Mouse (Mus musculus) forebrain, embryonic 14.5 days (tissue): ENCODE results near the gene Acvr1b. TPM values are rescaled to one million over a fixed set of nuclear protein-coding genes. Genes with fewer than 3 reads are reported as not detected.

ENCODE experiments used
- ATAC-seq: fragments of 200-750 bp; cut with Nextera tagmentation; 2 replicates; pipeline ENCODE4 v1.8.0; 2017; ENCODE audit warnings: mild to moderate bottlenecking, moderate library complexity
- DNase-seq: peaks from one replicate; pipeline ENCODE4 v3.0.0-alpha.2; 2015; ENCODE audit warnings: low spot score
- H3K27ac ChIP-seq: fragments of 300-500 bp; sonication (generic); 2 replicates; pipeline ENCODE4 v1.5.1; 2014; ENCODE audit warnings: low read depth, mild to moderate bottlenecking, control low read depth, low read length, moderate library complexity
- H3K27me3 ChIP-seq: fragments of 300-500 bp; sonication (generic); replicated peaks from 2 replicates; pipeline ENCODE4 v1.6.1; 2014; ENCODE audit warnings: low read length, control low read depth, mixed read lengths; ENCODE audit not compliant: control insufficient read depth, insufficient read depth
- H3K36me3 ChIP-seq: fragments of 300-500 bp; sonication (generic); 2 replicates; pipeline ENCODE4 v1.6.1; 2014; ENCODE audit warnings: low read length, control low read depth; ENCODE audit not compliant: control insufficient read depth, insufficient read depth
- H3K4me1 ChIP-seq: fragments of 300-500 bp; sonication (generic); 2 replicates; pipeline ENCODE4 v1.6.1; 2014; ENCODE audit warnings: antibody characterized with exemption, low read length, control low read depth; ENCODE audit not compliant: control insufficient read depth, insufficient read depth
- H3K4me2 ChIP-seq: fragments of 300-500 bp; sonication (generic); 2 replicates; pipeline ENCODE4 v1.6.1; 2014; ENCODE audit warnings: mild to moderate bottlenecking, control low read depth, low read length
- H3K4me3 ChIP-seq: fragments of 300-500 bp; sonication (generic); 2 replicates; pipeline ENCODE4 v1.5.1; 2014; ENCODE audit warnings: low read depth, low read length, control low read depth
- H3K9ac ChIP-seq: fragments of 300-500 bp; sonication (generic); 2 replicates; pipeline ENCODE4 v1.6.1; 2014; ENCODE audit warnings: mild to moderate bottlenecking, low read length, control low read depth, moderate library complexity
- H3K9me3 ChIP-seq: fragments of 300-500 bp; sonication (generic); replicated peaks from 2 replicates; pipeline ENCODE4 v1.6.1; 2016; ENCODE audit warnings: low read length, control low read depth, mixed read lengths; ENCODE audit not compliant: control insufficient read depth
- WGBS: fragments of 180-500 bp; shearing (Covaris S2); extraction: QIAGEN DNeasy Blood & Tissue Kit; methylation state at CpG from one replicate; pipeline ENCODE4 v1.1.7; 2014; 5-methylcytosine and 5-hydroxymethylcytosine counted together
- polyA plus RNA-seq: library from polyadenylated mRNA; unstranded; fragments of >200 nt; fragmentation: Nextera tagmentation; extraction: Ambion mirVana; gene quantifications from 2 replicates; pipeline ENCODE4 v1.2.1, GENCODE M21; 2014

The Acvr1b gene
- polyA plus RNA-seq, 1 experiment from 2014 or later, result 24.7 TPM

- Histone ChIP-seq H3K27ac (no peak overlapping the region), H3K4me2 (no peak overlapping the region), H3K9me3 (no peaks in the 10 kb centered on the region), H3K4me1 (peaks cover 4% of the 10 kb centered on the region), H3K27me3 (0 out of 2 replicates have a peak, but pooled peaks cover 2% of the 10 kb centered on the region), H3K9ac (no peak overlapping the region), H3K4me3 (no peak overlapping the region), H3K36me3 (no peaks in the 10 kb centered on the region)
- no peak for ATAC-seq
- whole genome bisulfite sequencing, result 59% methylated on average over 8 of the region's 8 CpGs
- DNase-seq, result no peak
Observed at GRCm38 (mm10) chr15:101239821-101240220, 66.0 kb downstream of the Acvr1b start.

GRCm38 (mm10) chr15:101240799-101241204 is 66.9 kb downstream of the Acvr1b start:
- Histone ChIP-seq H3K9me3 (no peaks in the 10 kb centered on the region), H3K9ac (peak overlapping the region; percentile 26), H3K27ac (no peak overlapping the region), H3K4me1 (peaks cover 2% of the 10 kb centered on the region; the same call in 1 of the 2 replicates), H3K27me3 (0 out of 2 replicates have a peak, but pooled peaks cover 2% of the 10 kb centered on the region), H3K4me2 (peak overlapping the region; percentile 36), H3K4me3 (0 out of 2 replicates have a peak overlapping the region, but pooled peaks have one; percentile 11), H3K36me3 (no peaks in the 10 kb centered on the region)
- DNase-seq, result peak; percentile 91
- 10% methylated on average over 10 of the region's 10 CpGs for WGBS
- peak; percentile 65; the same call in 1 of the 2 replicates for ATAC-seq

- no peak for ATAC-seq
Observed at GRCm38 (mm10) chr15:101241236-101241635, 67.4 kb downstream of the Acvr1b start.

GRCm38 (mm10) chr15:101241853-101242252 is 68.0 kb downstream of the Acvr1b start:
- no peak for ATAC-seq
- no peak overlapping the region for H3K9ac ChIP-seq
- 0 out of 2 replicates have a peak, but pooled peaks cover 2% of the 10 kb centered on the region for H3K27me3 ChIP-seq
- 84% methylated on average over 9 of the region's 9 CpGs for WGBS
- H3K9me3 ChIP-seq, result no peaks in the 10 kb centered on the region
- peaks cover 3% of the 10 kb centered on the region; the same call in 1 of the 2 replicates for H3K4me1 ChIP-seq
- no peak overlapping the region for H3K4me2 ChIP-seq
- no peak overlapping the region for H3K4me3 ChIP-seq
- H3K36me3 ChIP-seq, result no peaks in the 10 kb centered on the region
- DNase-seq, result no peak
- no peak overlapping the region for H3K27ac ChIP-seq

More at GRCm38 (mm10) chr15:101241236-101241635, 67.4 kb downstream of the Acvr1b start:
- Histone ChIP-seq H3K9ac (peak overlapping the region; percentile 26), H3K4me3 (no peak overlapping the region), H3K27ac (no peak overlapping the region), H3K4me1 (peaks cover 3% of the 10 kb centered on the region; the same call in 1 of the 2 replicates), H3K27me3 (0 out of 2 replicates have a peak, but pooled peaks cover 2% of the 10 kb centered on the region), H3K36me3 (no peaks in the 10 kb centered on the region), H3K4me2 (peak overlapping the region; percentile 36; the same call in 1 of the 2 replicates), H3K9me3 (no peaks in the 10 kb centered on the region)
- no peak for DNase-seq
- WGBS, result 67% methylated on average over 9 of the region's 9 CpGs

- DNase-seq, result no peak
Observed at GRCm38 (mm10) chr15:101242645-101243044, 68.8 kb downstream of the Acvr1b start.

GRCm38 (mm10) chr15:101244012-101244411 is 70.1 kb downstream of the Acvr1b start:
- H3K27me3 ChIP-seq, result no peaks in the 10 kb centered on the region
- DNase-seq (no peak), ATAC-seq (no peak)
- no peak overlapping the region for H3K27ac ChIP-seq
- H3K36me3 ChIP-seq, result no peaks in the 10 kb centered on the region
- WGBS, result 73% methylated on average over 3 of the region's 3 CpGs
- no peaks in the 10 kb centered on the region for H3K9me3 ChIP-seq
- no peak overlapping the region for H3K9ac ChIP-seq
- peaks cover 3% of the 10 kb centered on the region; the same call in 1 of the 2 replicates for H3K4me1 ChIP-seq
- no peak overlapping the region for H3K4me2 ChIP-seq
- H3K4me3 ChIP-seq, result no peak overlapping the region

More at GRCm38 (mm10) chr15:101242645-101243044, 68.8 kb downstream of the Acvr1b start:
- Histone ChIP-seq H3K4me2 (no peak overlapping the region), H3K9ac (no peak overlapping the region), H3K4me3 (no peak overlapping the region), H3K4me1 (peaks cover 3% of the 10 kb centered on the region; the same call in 1 of the 2 replicates), H3K36me3 (no peaks in the 10 kb centered on the region), H3K27me3 (0 out of 2 replicates have a peak, but pooled peaks cover 2% of the 10 kb centered on the region), H3K9me3 (no peaks in the 10 kb centered on the region), H3K27ac (no peak overlapping the region)
- no peak for ATAC-seq
- 21% methylated on average over 8 of the region's 8 CpGs for WGBS

- peak; percentile 99 for DNase-seq
- ATAC-seq, result peak; percentile 99
- Histone ChIP-seq H3K4me3 (peak overlapping the region; percentile 42), H3K27ac (peak overlapping the region; percentile 78), H3K9me3 (no peaks in the 10 kb centered on the region), H3K27me3 (no peaks in the 10 kb centered on the region), H3K9ac (peak overlapping the region; percentile 70), H3K36me3 (no peaks in the 10 kb centered on the region), H3K4me2 (peak overlapping the region; percentile 65), H3K4me1 (peaks cover 3% of the 10 kb centered on the region; the same call in 1 of the 2 replicates)
- 3% methylated on average over 56 of the region's 56 CpGs for WGBS
Observed at GRCm38 (mm10) chr15:101246231-101247154, 72.6 kb downstream of the Acvr1b start.

- WGBS, result 87% methylated on average over 1 of the region's 1 CpGs
- peak overlapping the region; percentile 65 for H3K4me2 ChIP-seq
- H3K9me3 ChIP-seq, result no peaks in the 10 kb centered on the region
- peak overlapping the region; percentile 42; the same call in 1 of the 2 replicates for H3K4me3 ChIP-seq
- no peaks in the 10 kb centered on the region for H3K36me3 ChIP-seq
- ATAC-seq (no peak), DNase-seq (no peak)
- peaks cover 3% of the 10 kb centered on the region; the same call in 1 of the 2 replicates for H3K4me1 ChIP-seq
- H3K9ac ChIP-seq, result no peak overlapping the region; the same call in 1 of the 2 replicates
- H3K27me3 ChIP-seq, result no peaks in the 10 kb centered on the region
- no peak overlapping the region for H3K27ac ChIP-seq
Observed at GRCm38 (mm10) chr15:101247155-101247498, 73.3 kb downstream of the Acvr1b start.
